Mouse (Mus musculus) cortical plate, adult 2 months (tissue): ENCODE data around the gene Mga.

Experiments
- CTCF ChIP-seq: fragments of 200-500 bp; IDR thresholded peaks from 2 replicates; pipeline ENCODE4 v1.5.1; 2011; ENCODE audit warnings: mild to moderate bottlenecking, control low read depth, low read length; ENCODE audit not compliant: insufficient read depth; ENCODE audit errors: extremely low read depth
- POLR2A ChIP-seq: fragments of 200-500 bp; IDR thresholded peaks from 2 replicates; pipeline ENCODE4 v1.6.1; 2011; ENCODE audit warnings: mild to moderate bottlenecking, low read length, control low read depth; ENCODE audit not compliant: insufficient read depth; ENCODE audit errors: extremely low read depth

- TF ChIP-seq CTCF: no peak
- TF ChIP-seq POLR2A: no peak
Observed at GRCm38 (mm10) chr2:119995391-119996281, 98.6 kb downstream of the Mga start.
